Mouse (Mus musculus): ENCODE measurements at regions not wholly inside any gene's neighbourhood (a gene's known extent, or its start where the extent isn't known, plus 50 kb on each side); places are given as distances from the start of the nearest gene placed in this dataset.
A peak's percentile ranks its signal among the peaks of the same experiment; 100 is the strongest.

DNA sequence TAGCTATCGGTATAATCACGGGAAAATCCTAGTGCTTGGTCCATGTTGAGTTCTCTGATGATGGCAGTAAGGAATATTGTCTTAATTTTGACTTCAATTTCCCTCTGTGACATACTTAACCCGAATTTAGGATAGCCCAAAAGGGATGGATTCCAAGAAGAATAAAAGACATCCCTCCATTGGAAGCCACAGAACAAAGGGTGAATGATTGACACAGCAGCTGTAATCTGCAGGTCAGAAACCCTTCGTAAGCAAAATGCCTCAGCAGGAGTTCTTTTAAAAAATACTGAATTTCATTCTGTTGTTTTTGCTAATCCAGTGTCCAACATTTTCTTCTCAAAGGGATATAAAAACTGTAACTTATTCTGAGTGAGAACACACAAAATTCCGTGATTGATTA is 492.7 kb downstream of the Epha3 start:
- no peak for TF ChIP-seq CTCF (IDR thresholded peaks at IDR 0.05; ENCODE audit: low read depth)
- WGBS = 72% methylated on average over 5 of the region's 5 CpGs
- H3K9ac ChIP-seq (ENCODE audit: low read depth, low read length) = no peak overlapping the region
- no peaks in the 10 kb centered on the region for H3K36me3 ChIP-seq (ENCODE audit: insufficient read depth, low read length)
- no peak for DNase-seq (ENCODE audit: low spot score)
- no peak overlapping the region for H3K4me3 ChIP-seq (replicated peaks; ENCODE audit: low read depth, low read length)
- no peaks in the 10 kb centered on the region for H3K27me3 ChIP-seq (ENCODE audit: insufficient read depth, low read length)
- ATAC-seq (replicated peaks; ENCODE audit: low FRiP score, low read depth) = no peak
- no peaks in the 10 kb centered on the region for H3K9me3 ChIP-seq (replicated peaks; ENCODE audit: low read length)
- no peaks in the 10 kb centered on the region for H3K4me1 ChIP-seq (replicated peaks; ENCODE audit: insufficient read depth, low read length)
- H3K27ac ChIP-seq = no peak overlapping the region
- H3K4me2 ChIP-seq (ENCODE audit: low read length) = no peak overlapping the region

- ATAC-seq (replicated peaks; ENCODE audit: low FRiP score, low read depth) (no peak), DNase-seq (ENCODE audit: low spot score) (no peak)
- Histone ChIP-seq H3K27me3 (ENCODE audit: insufficient read depth, low read length) (no peaks in the 10 kb centered on the region), H3K9ac (ENCODE audit: low read depth, low read length) (no peak overlapping the region), H3K4me2 (ENCODE audit: low read length) (no peak overlapping the region), H3K27ac (no peak overlapping the region), H3K4me1 (replicated peaks; ENCODE audit: insufficient read depth, low read length) (no peaks in the 10 kb centered on the region), H3K36me3 (ENCODE audit: insufficient read depth, low read length) (no peaks in the 10 kb centered on the region), H3K9me3 (replicated peaks; ENCODE audit: low read length) (no peaks in the 10 kb centered on the region), H3K4me3 (replicated peaks; ENCODE audit: low read depth, low read length) (no peak overlapping the region)
- TF ChIP-seq CTCF (IDR thresholded peaks at IDR 0.05; ENCODE audit: low read depth) = no peak
- 100% methylated on average over 1 of the region's 1 CpGs for WGBS
Measured at GRCm38 (mm10) chr16:63404976-63405375, 459.0 kb downstream of the Epha3 start.

DNA sequence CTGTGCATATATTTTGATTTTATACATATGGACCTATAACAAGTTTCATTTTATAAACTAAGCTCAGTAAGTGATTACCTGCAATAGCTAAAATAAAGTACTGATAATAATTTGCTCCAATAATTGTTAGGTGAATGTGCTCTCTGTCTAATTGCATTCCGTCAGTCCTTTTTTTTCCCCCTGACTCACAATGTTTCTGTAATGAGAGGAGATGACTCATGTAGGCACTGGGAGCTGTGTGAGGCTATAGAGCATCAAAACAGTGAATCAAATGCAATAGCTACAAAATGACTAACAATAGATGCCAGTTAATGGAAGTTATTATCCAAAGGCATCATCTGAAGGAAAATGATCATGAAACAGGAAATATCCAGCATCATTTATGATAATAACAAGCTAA is 451.3 kb downstream of the Epha3 start:
- no peak for DNase-seq (ENCODE audit: low spot score)
- no peak for ATAC-seq (replicated peaks; ENCODE audit: low FRiP score, low read depth)
- no peak overlapping the region for H3K4me3 ChIP-seq (replicated peaks; ENCODE audit: low read depth, low read length)
- H3K27me3 ChIP-seq (ENCODE audit: insufficient read depth, low read length) = no peaks in the 10 kb centered on the region
- H3K36me3 ChIP-seq (ENCODE audit: insufficient read depth, low read length) = no peaks in the 10 kb centered on the region
- no peaks in the 10 kb centered on the region for H3K4me1 ChIP-seq (replicated peaks; ENCODE audit: insufficient read depth, low read length)
- H3K9ac ChIP-seq (ENCODE audit: low read depth, low read length) = no peak overlapping the region
- WGBS = 97% methylated on average over 1 of the region's 1 CpGs
- TF ChIP-seq CTCF (IDR thresholded peaks at IDR 0.05; ENCODE audit: low read depth) = no peak
- no peak overlapping the region for H3K27ac ChIP-seq
- no peaks in the 10 kb centered on the region for H3K9me3 ChIP-seq (replicated peaks; ENCODE audit: low read length)
- H3K4me2 ChIP-seq (ENCODE audit: low read length) = no peak overlapping the region

DNA sequence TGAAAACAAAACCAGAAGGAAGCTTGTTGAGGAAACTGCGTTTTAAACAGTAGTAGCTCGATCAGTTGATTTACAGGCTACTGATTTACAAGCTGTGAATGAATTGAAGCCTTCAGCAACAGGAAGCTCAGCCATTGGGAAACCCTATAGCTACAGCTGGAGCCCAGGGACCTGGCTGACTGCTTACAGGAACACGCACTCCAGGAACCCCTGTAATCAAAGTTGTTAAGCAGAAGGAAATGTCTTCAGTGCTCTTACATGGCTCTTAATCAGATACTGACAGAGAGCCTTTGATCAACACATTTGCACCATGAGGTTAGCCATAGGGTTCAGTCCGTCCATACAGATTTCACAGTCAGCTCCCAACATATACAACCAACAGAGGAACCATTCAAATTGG is 411.7 kb downstream of the Epha3 start:
- no peak for TF ChIP-seq CTCF (IDR thresholded peaks at IDR 0.05; ENCODE audit: low read depth)
- no peaks in the 10 kb centered on the region for H3K27me3 ChIP-seq (ENCODE audit: insufficient read depth, low read length)
- H3K4me1 ChIP-seq (replicated peaks; ENCODE audit: insufficient read depth, low read length) = no peaks in the 10 kb centered on the region
- ATAC-seq (replicated peaks; ENCODE audit: low FRiP score, low read depth) = no peak
- no peak overlapping the region for H3K4me3 ChIP-seq (replicated peaks; ENCODE audit: low read depth, low read length)
- no peak overlapping the region for H3K4me2 ChIP-seq (ENCODE audit: low read length)
- 13% methylated on average over 4 of the region's 4 CpGs for WGBS
- no peak overlapping the region for H3K27ac ChIP-seq
- peak; percentile 26 for DNase-seq (ENCODE audit: low spot score)
- H3K9me3 ChIP-seq (replicated peaks; ENCODE audit: low read length) = no peaks in the 10 kb centered on the region
- no peaks in the 10 kb centered on the region for H3K36me3 ChIP-seq (ENCODE audit: insufficient read depth, low read length)
- H3K9ac ChIP-seq (ENCODE audit: low read depth, low read length) = no peak overlapping the region

- no peak for TF ChIP-seq CTCF (IDR thresholded peaks at IDR 0.05; ENCODE audit: low read depth)
- 79% methylated on average over 4 of the region's 4 CpGs for WGBS
- ATAC-seq (replicated peaks; ENCODE audit: low FRiP score, low read depth) = no peak
Measured at GRCm38 (mm10) chr16:63466615-63467014, 397.4 kb downstream of the Epha3 start.

DNA sequence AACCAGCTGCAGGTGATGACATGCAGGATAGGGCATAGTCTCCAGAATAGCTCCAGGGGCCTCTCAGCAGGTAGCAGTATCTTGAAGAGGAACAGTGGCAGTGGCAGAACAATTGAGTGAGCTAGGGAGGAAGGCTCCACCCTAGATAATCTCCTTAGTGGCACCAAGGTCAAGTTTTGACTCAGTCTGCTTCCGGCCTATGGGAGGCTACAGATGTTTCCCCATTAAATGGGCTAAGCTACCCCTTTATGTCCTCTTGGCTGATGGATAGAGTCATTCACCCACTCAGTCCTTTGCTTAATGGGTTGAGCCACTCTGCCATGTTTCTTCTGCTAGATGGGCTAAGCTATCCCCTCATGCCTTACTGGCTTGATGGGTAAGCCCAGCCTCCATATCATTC is 395.1 kb downstream of the Epha3 start:
- H3K9me3 ChIP-seq (replicated peaks; ENCODE audit: low read length) = no peaks in the 10 kb centered on the region
- H3K27me3 ChIP-seq (ENCODE audit: insufficient read depth, low read length) = no peaks in the 10 kb centered on the region
- H3K4me2 ChIP-seq (ENCODE audit: low read length) = no peak overlapping the region
- DNase-seq (ENCODE audit: low spot score) (no peak), ATAC-seq (replicated peaks; ENCODE audit: low FRiP score, low read depth) (no peak)
- TF ChIP-seq CTCF (IDR thresholded peaks at IDR 0.05; ENCODE audit: low read depth) = no peak
- H3K4me3 ChIP-seq (replicated peaks; ENCODE audit: low read depth, low read length) = no peak overlapping the region
- no peaks in the 10 kb centered on the region for H3K4me1 ChIP-seq (replicated peaks; ENCODE audit: insufficient read depth, low read length)
- H3K9ac ChIP-seq (ENCODE audit: low read depth, low read length) = no peak overlapping the region
- WGBS = 95% methylated on average over 1 of the region's 1 CpGs
- H3K27ac ChIP-seq = no peak overlapping the region
- no peaks in the 10 kb centered on the region for H3K36me3 ChIP-seq (ENCODE audit: insufficient read depth, low read length)

More at GRCm38 (mm10) chr16:63466615-63467014, 397.4 kb downstream of the Epha3 start:
- no peaks in the 10 kb centered on the region for H3K9me3 ChIP-seq (replicated peaks; ENCODE audit: low read length)
- no peak overlapping the region for H3K27ac ChIP-seq
- H3K4me1 ChIP-seq (replicated peaks; ENCODE audit: insufficient read depth, low read length) = no peaks in the 10 kb centered on the region
- no peaks in the 10 kb centered on the region for H3K27me3 ChIP-seq (ENCODE audit: insufficient read depth, low read length)
- H3K36me3 ChIP-seq (ENCODE audit: insufficient read depth, low read length) = no peaks in the 10 kb centered on the region
- H3K4me2 ChIP-seq (ENCODE audit: low read length) = no peak overlapping the region
- no peak overlapping the region for H3K9ac ChIP-seq (ENCODE audit: low read depth, low read length)
- no peak for DNase-seq (ENCODE audit: low spot score)
- H3K4me3 ChIP-seq (replicated peaks; ENCODE audit: low read depth, low read length) = no peak overlapping the region

All from kidney, postnatal 0 days (tissue).